Mouse (Mus musculus): ENCODE data around the gene Tmed1. TPM values are rescaled to one million over a fixed set of nuclear protein-coding genes. Genes with fewer than 3 reads are reported as not detected.

Gene Tmed1
- polyA plus RNA-seq (2015; fragmentation: Nextera tagmentation; extraction: Ambion mirVana): 57.0 and 61.8 TPM in 2 replicates

GRCm38 (mm10) chr9:21509772-21510688 lies at the start of gene Tmed1:
Gene Tmed1 (minus strand): TSS chr9:21510252.
- WGBS: under 1% methylated on average over 44 of the region's 44 CpGs
- peak within 1 kb of the TSS; percentile 69 for H3K4me2 ChIP-seq
- peaks cover 16% of the 10 kb centered on the region for H3K4me1 ChIP-seq (replicated peaks)
- H3K36me3 ChIP-seq: peaks cover 37% of the 10 kb centered on the region
- ATAC-seq (ENCODE audit: low FRiP score): peak; percentile 96
- peak within 1 kb of the TSS; percentile 95 for H3K27ac ChIP-seq
- no peaks in the 10 kb centered on the region for H3K9me3 ChIP-seq
- no peaks in the 10 kb centered on the region for H3K27me3 ChIP-seq
- peak within 1 kb of the TSS; percentile 62 for H3K4me3 ChIP-seq
- H3K9ac ChIP-seq: peak within 1 kb of the TSS; percentile 82

GRCm38 (mm10) chr9:21559151-21559550 lies 49.1 kb upstream of the Tmed1 start:
- H3K9ac ChIP-seq: no peak overlapping the region
- ATAC-seq (ENCODE audit: low FRiP score): no peak
- 95% methylated on average over 3 of the region's 3 CpGs for WGBS
- no peak overlapping the region for H3K4me3 ChIP-seq
- H3K9me3 ChIP-seq: no peaks in the 10 kb centered on the region
- H3K36me3 ChIP-seq: peaks cover 25% of the 10 kb centered on the region
- H3K27me3 ChIP-seq: no peaks in the 10 kb centered on the region
- H3K4me2 ChIP-seq: no peak overlapping the region
- H3K27ac ChIP-seq: no peak overlapping the region
- H3K4me1 ChIP-seq (replicated peaks): peaks cover 19% of the 10 kb centered on the region

- Histone ChIP-seq H3K36me3 (peaks cover 28% of the 10 kb centered on the region), H3K9me3 (no peaks in the 10 kb centered on the region), H3K4me1 (replicated peaks) (peaks cover 19% of the 10 kb centered on the region), H3K9ac (no peak overlapping the region), H3K27ac (no peak overlapping the region), H3K4me3 (no peak overlapping the region), H3K27me3 (no peaks in the 10 kb centered on the region), H3K4me2 (no peak overlapping the region)
- no peak for ATAC-seq (ENCODE audit: low FRiP score)
- WGBS: 88% methylated on average over 4 of the region's 4 CpGs
These were observed 48.3 kb upstream of the Tmed1 start for GRCm38 (mm10) chr9:21558366-21558765.

- peaks cover 19% of the 10 kb centered on the region for H3K4me1 ChIP-seq (replicated peaks)
- 96% methylated on average over 2 of the region's 2 CpGs for WGBS
These were observed 47.5 kb upstream of the Tmed1 start for GRCm38 (mm10) chr9:21557556-21557955.

GRCm38 (mm10) chr9:21556996-21557395 lies 46.9 kb upstream of the Tmed1 start:
- no peak overlapping the region for H3K4me3 ChIP-seq
- peaks cover 19% of the 10 kb centered on the region for H3K4me1 ChIP-seq (replicated peaks)
- 90% methylated on average over 2 of the region's 2 CpGs for WGBS
- no peaks in the 10 kb centered on the region for H3K27me3 ChIP-seq
- no peak for ATAC-seq (ENCODE audit: low FRiP score)
- H3K36me3 ChIP-seq: peaks cover 28% of the 10 kb centered on the region
- H3K4me2 ChIP-seq: no peak overlapping the region
- no peaks in the 10 kb centered on the region for H3K9me3 ChIP-seq
- no peak overlapping the region for H3K9ac ChIP-seq
- H3K27ac ChIP-seq: no peak overlapping the region; the same call in 1 of the 2 replicates

More at GRCm38 (mm10) chr9:21557556-21557955, 47.5 kb upstream of the Tmed1 start:
- Histone ChIP-seq H3K27ac (no peak overlapping the region), H3K36me3 (peaks cover 28% of the 10 kb centered on the region), H3K9me3 (no peaks in the 10 kb centered on the region), H3K9ac (no peak overlapping the region), H3K4me3 (no peak overlapping the region), H3K4me2 (no peak overlapping the region), H3K27me3 (no peaks in the 10 kb centered on the region)
- ATAC-seq (ENCODE audit: low FRiP score): no peak

- Histone ChIP-seq H3K4me1 (replicated peaks) (peaks cover 26% of the 10 kb centered on the region), H3K4me3 (no peak overlapping the region), H3K27ac (no peak overlapping the region), H3K9ac (no peak overlapping the region), H3K27me3 (no peaks in the 10 kb centered on the region), H3K36me3 (peaks cover 27% of the 10 kb centered on the region), H3K4me2 (no peak overlapping the region), H3K9me3 (no peaks in the 10 kb centered on the region)
- no peak for ATAC-seq (ENCODE audit: low FRiP score)
- WGBS: 86% methylated on average over 6 of the region's 6 CpGs
These were observed 45.2 kb upstream of the Tmed1 start for GRCm38 (mm10) chr9:21555198-21555742.

GRCm38 (mm10) chr9:21553607-21554273 lies 43.7 kb upstream of the Tmed1 start:
- H3K27ac ChIP-seq: no peak overlapping the region
- no peak overlapping the region for H3K4me2 ChIP-seq
- WGBS: 87% methylated on average over 6 of the region's 6 CpGs
- no peak overlapping the region for H3K4me3 ChIP-seq
- no peak for ATAC-seq (ENCODE audit: low FRiP score)
- H3K9me3 ChIP-seq: no peaks in the 10 kb centered on the region
- H3K27me3 ChIP-seq: no peaks in the 10 kb centered on the region
- peaks cover 38% of the 10 kb centered on the region for H3K4me1 ChIP-seq (replicated peaks)
- H3K36me3 ChIP-seq: peaks cover 27% of the 10 kb centered on the region
- no peak overlapping the region for H3K9ac ChIP-seq

GRCm38 (mm10) chr9:21551049-21551448 lies 41.0 kb upstream of the Tmed1 start:
- Histone ChIP-seq H3K9ac (no peak overlapping the region), H3K4me1 (replicated peaks) (peaks cover 28% of the 10 kb centered on the region), H3K4me2 (no peak overlapping the region), H3K27ac (no peak overlapping the region), H3K9me3 (no peaks in the 10 kb centered on the region), H3K27me3 (no peaks in the 10 kb centered on the region), H3K36me3 (peaks cover 15% of the 10 kb centered on the region), H3K4me3 (no peak overlapping the region)
- no peak for ATAC-seq (ENCODE audit: low FRiP score)
- WGBS: 92% methylated on average over 2 of the region's 2 CpGs

GRCm38 (mm10) chr9:21547075-21547941 lies 37.3 kb upstream of the Tmed1 start:
- Histone ChIP-seq H3K4me3 (peak overlapping the region; percentile 75), H3K9ac (peak overlapping the region; percentile 96), H3K27me3 (no peaks in the 10 kb centered on the region), H3K27ac (peak overlapping the region; percentile 99), H3K9me3 (no peaks in the 10 kb centered on the region), H3K36me3 (peaks cover 10% of the 10 kb centered on the region), H3K4me2 (peak overlapping the region; percentile 70), H3K4me1 (replicated peaks) (peaks cover 43% of the 10 kb centered on the region)
- under 1% methylated on average over 50 of the region's 66 CpGs for WGBS
- ATAC-seq (ENCODE audit: low FRiP score): peak; percentile 27

GRCm38 (mm10) chr9:21546789-21547074 lies 36.7 kb upstream of the Tmed1 start, which contains the start of gene Carm1:
Gene Carm1 (plus strand): TSS chr9:21546894.
- Histone ChIP-seq H3K27ac (peak within 1 kb of the TSS; percentile 99), H3K27me3 (no peaks in the 10 kb centered on the region), H3K9me3 (no peaks in the 10 kb centered on the region), H3K4me2 (peak within 1 kb of the TSS; percentile 70), H3K36me3 (peaks cover 10% of the 10 kb centered on the region), H3K9ac (peak within 1 kb of the TSS; percentile 96), H3K4me1 (replicated peaks) (peaks cover 43% of the 10 kb centered on the region), H3K4me3 (peak within 1 kb of the TSS; percentile 75)
- no peak; the same call in 1 of the 2 replicates for ATAC-seq (ENCODE audit: low FRiP score)
- WGBS: under 1% methylated on average over 35 of the region's 52 CpGs

GRCm38 (mm10) chr9:21545916-21546788 lies 36.1 kb upstream of the Tmed1 start:
- Histone ChIP-seq H3K4me1 (replicated peaks) (peaks cover 38% of the 10 kb centered on the region), H3K27ac (peak overlapping the region; percentile 99), H3K9me3 (no peaks in the 10 kb centered on the region), H3K4me3 (peak overlapping the region; percentile 75), H3K36me3 (peaks cover 5% of the 10 kb centered on the region), H3K9ac (peak overlapping the region; percentile 96), H3K27me3 (no peaks in the 10 kb centered on the region), H3K4me2 (peak overlapping the region; percentile 65)
- ATAC-seq (ENCODE audit: low FRiP score): peak; percentile 94
- WGBS: under 1% methylated on average over 58 of the region's 67 CpGs

Measured in hindbrain, embryonic 13.5 days (tissue).